In genomic region chr10:3706231-3706630, GRCm38 (mm10) we compare ENCODE assay signal across 20 mouse cellular contexts. TPM values are rescaled to one million over a fixed set of nuclear protein-coding genes. Genes with fewer than 3 reads are reported as not detected.
DNase-seq lines count a peak whose midpoint lies in the region; ATAC-seq and TF ChIP-seq lines count a peak whose summit lies in the region.
"Had no signal": no experiment of that assay in that cellular context is flagged by ENCODE, and none has a peak within 500 bp of the region (broad histone marks: within the 10 kb centered on the region; RNA-seq: fewer than 3 reads in every experiment).

No protein-coding gene starts in this region.

- H3K4me1 ChIP-seq in heart, embryonic 12.5 days (replicated peaks), result peaks cover 5% of the 10 kb centered on the region; the same call in 1 of the 2 replicates
- no peaks in the 10 kb centered on the region for H3K4me1 ChIP-seq in liver, adult 2 months (ENCODE audit: control insufficient read depth, insufficient read depth, low read length)
- H3K4me1 ChIP-seq: embryonic facial prominence, embryonic 12.5 days; forebrain, embryonic 13.5 days; hindbrain, embryonic 15.5 days; kidney, embryonic 15.5 days; midbrain, embryonic 12.5 days had no signal

- DNase-seq in frontal cortex, postnatal 14 days (ENCODE audit: low spot score in 2 of 2), result no peak
- peak; percentile 40 to 50 for DNase-seq in heart, postnatal 10 days
- DNase-seq in liver, adult 2 months (ENCODE audit: extremely low read depth, low read depth, low spot score), result peak; percentile 97
- DNase-seq in liver, result no peak
- DNase-seq in kidney, postnatal 4 days, result no peak
- DNase-seq: adrenal gland, adult 2 months; gastrocnemius, postnatal 36 days; liver, postnatal 0 days; lung, postnatal 10 days; thymus, postnatal 14 days had no signal

- no peak overlapping the region for H3K4me3 ChIP-seq in heart, embryonic 12.5 days
- H3K4me3 ChIP-seq in liver, adult 2 months (ENCODE audit: insufficient read depth, low read depth, low read length), result no peak overlapping the region
- H3K4me3 ChIP-seq: embryonic facial prominence, embryonic 12.5 days; erythroblast, embryonic 14.5 days; forebrain, embryonic 13.5 days; hindbrain, embryonic 15.5 days; kidney, embryonic 15.5 days; limb, embryonic 15.5 days; midbrain, embryonic 12.5 days had no signal

- H3K4me2 ChIP-seq in heart, embryonic 12.5 days, result no peak overlapping the region
- H3K4me2 ChIP-seq: embryonic facial prominence, embryonic 12.5 days; forebrain, embryonic 13.5 days; hindbrain, embryonic 15.5 days; kidney, embryonic 15.5 days; limb, embryonic 15.5 days; midbrain, embryonic 12.5 days had no signal

- no peaks in the 10 kb centered on the region for H3K27me3 ChIP-seq in heart, embryonic 12.5 days (replicated peaks)
- no peaks in the 10 kb centered on the region for H3K27me3 ChIP-seq in liver, adult 2 months (ENCODE audit: control insufficient read depth, insufficient read depth, low read length)
- H3K27me3 ChIP-seq: embryonic facial prominence, embryonic 12.5 days; forebrain, embryonic 13.5 days; hindbrain, embryonic 15.5 days; kidney, embryonic 15.5 days; limb, embryonic 15.5 days; midbrain, embryonic 12.5 days had no signal

- no peak overlapping the region for H3K27ac ChIP-seq in heart, embryonic 12.5 days (ENCODE audit: poor library complexity, severe bottlenecking)
- no peak overlapping the region for H3K27ac ChIP-seq in liver, adult 2 months (replicated peaks; ENCODE audit: insufficient read depth, low read depth, low read length)
- H3K27ac ChIP-seq: embryonic facial prominence, embryonic 12.5 days; forebrain, embryonic 13.5 days; hindbrain, embryonic 15.5 days; kidney, embryonic 15.5 days; limb, embryonic 15.5 days; midbrain, embryonic 12.5 days had no signal

- 44% methylated on average over 4 of the region's 4 CpGs for WGBS in heart, embryonic 12.5 days
- 19% methylated on average over 4 of the region's 4 CpGs for WGBS in liver, adult 2 months

- TF ChIP-seq CTCF in liver, adult 2 months (IDR thresholded peaks at IDR 0.05; ENCODE audit: low read depth, low read length), result no peak

- no peaks in the 10 kb centered on the region for H3K36me3 ChIP-seq in heart, embryonic 12.5 days
- no peaks in the 10 kb centered on the region for H3K36me3 ChIP-seq in liver, adult 2 months (ENCODE audit: control insufficient read depth, insufficient read depth, low read length)
- H3K36me3 ChIP-seq: embryonic facial prominence, embryonic 12.5 days; hindbrain, embryonic 15.5 days; kidney, embryonic 15.5 days; limb, embryonic 15.5 days; midbrain, embryonic 12.5 days had no signal

- no peaks in the 10 kb centered on the region for H3K79me2 ChIP-seq in liver, adult 2 months (ENCODE audit: control insufficient read depth, insufficient read depth, low read length)

- ATAC-seq in frontal cortex, adult (ENCODE audit: low TSS enrichment), result peak; percentile 80
- no peak for ATAC-seq in heart, embryonic 12.5 days (ENCODE audit: insufficient number of reproducible peaks, low FRiP score)
- ATAC-seq: forebrain, embryonic 13.5 days; intestine, embryonic 16.5 days; liver, postnatal 0 days had no signal

- TF ChIP-seq POLR2A in liver, adult 2 months (IDR thresholded peaks at IDR 0.05; ENCODE audit: extremely low read depth, insufficient read depth, low read length), result no peak

- H3K9ac ChIP-seq in heart, embryonic 12.5 days, result no peak overlapping the region
- no peak overlapping the region for H3K9ac ChIP-seq in liver, adult 2 months (ENCODE audit: low read depth, low read length)
- H3K9ac ChIP-seq: embryonic facial prominence, embryonic 12.5 days; forebrain, embryonic 13.5 days; hindbrain, embryonic 15.5 days; kidney, embryonic 15.5 days; limb, embryonic 15.5 days; liver, postnatal 0 days; midbrain, embryonic 12.5 days had no signal

- H3K9me3 ChIP-seq in heart, embryonic 12.5 days (replicated peaks), result no peaks in the 10 kb centered on the region
- H3K9me3 ChIP-seq: embryonic facial prominence, embryonic 12.5 days; forebrain, embryonic 13.5 days; hindbrain, embryonic 15.5 days; kidney, embryonic 15.5 days; limb, embryonic 15.5 days; midbrain, embryonic 12.5 days had no signal

- intact Hi-C loops in heart, postnatal 10 days (cut with DNase I), result no loop called here

RNA-seq across cellular contexts. Expression of gene Plekhg1, which starts 33.9 kb away (rescaled TPM):
- total RNA-seq in heart, postnatal 10 days (2021), result 10 to 100 TPM; 23.3 to 23.4 TPM
- polyA plus RNA-seq in heart, embryonic 12.5 days (2016; fragmentation: Nextera tagmentation; extraction: Ambion mirVana), result 8.6 and 9.5 TPM in 2 replicates
- 4.0 and 6.0 TPM in 2 replicates for total RNA-seq in liver, adult 2 months (2014; rRNA removed)
- polyA plus RNA-seq in liver, adult 2 months (2012; rRNA removed), result 0.77 and 1.2 TPM in 2 replicates
- polyA plus RNA-seq: erythroblast, embryonic 14.5 days had no signal

Comparison
In these comparisons a context has a peak if more than half of its experiments do, and no peak if none do; other contexts are left out.
1. DNase-seq: peak in heart, postnatal 10 days (2 of 2) and liver, adult 2 months (single experiment); none in frontal cortex, postnatal 14 days (0 of 2), liver (single experiment) and kidney, postnatal 4 days (0 of 2).